Mouse (Mus musculus): ENCODE results near the gene Snx19. TPM values are rescaled to one million over a fixed set of nuclear protein-coding genes. Genes with fewer than 3 reads are reported as not detected.

The Snx19 gene
- total RNA-seq (2022): 10 to 100 TPM; 49.1 to 54.6 (median 50.6) TPM

GRCm38 (mm10) chr9:30426882-30427632 lies at the start of gene Snx19:
Snx19 (plus strand) TSS chr9:30427108.
- peak; percentile 78 to 89 for DNase-seq (ENCODE audit: low spot score in 2 of 2)

GRCm38 (mm10) chr9:30400771-30401170 lies 26.1 kb upstream of the Snx19 start:
- DNase-seq (ENCODE audit: low spot score in 2 of 2): no peak

- DNase-seq (ENCODE audit: low spot score in 2 of 2): no peak
Observed at GRCm38 (mm10) chr9:30422940-30423339, 4.0 kb upstream of the Snx19 start.

GRCm38 (mm10) chr9:30425178-30425577 lies 1.7 kb upstream of the Snx19 start:
- DNase-seq (ENCODE audit: low spot score in 2 of 2): no peak

- DNase-seq (ENCODE audit: low spot score in 2 of 2): no peak
Observed at GRCm38 (mm10) chr9:30428231-30428630, 1.3 kb downstream of the Snx19 start.

- no peak for DNase-seq (ENCODE audit: low spot score in 2 of 2)
Observed at GRCm38 (mm10) chr9:30430447-30430846, 3.5 kb downstream of the Snx19 start.

- no peak for DNase-seq (ENCODE audit: low spot score in 2 of 2)
Observed at GRCm38 (mm10) chr9:30431909-30432308, 5.0 kb downstream of the Snx19 start.

- no peak for DNase-seq (ENCODE audit: low spot score in 2 of 2)
Observed at GRCm38 (mm10) chr9:30433914-30434313, 7.0 kb downstream of the Snx19 start.

- no peak for DNase-seq (ENCODE audit: low spot score in 2 of 2)
Observed at GRCm38 (mm10) chr9:30435902-30436585, 9.1 kb downstream of the Snx19 start.

GRCm38 (mm10) chr9:30438505-30438904 lies 11.6 kb downstream of the Snx19 start:
- DNase-seq (ENCODE audit: low spot score in 2 of 2): peak in 1 of 2 experiments; percentile 26

GRCm38 (mm10) chr9:30441761-30442160 lies 14.9 kb downstream of the Snx19 start:
- DNase-seq (ENCODE audit: low spot score in 2 of 2): no peak

- no peak for DNase-seq (ENCODE audit: low spot score in 2 of 2)
Observed at GRCm38 (mm10) chr9:30445232-30446085, 18.6 kb downstream of the Snx19 start.

GRCm38 (mm10) chr9:30446126-30446525 lies 19.2 kb downstream of the Snx19 start:
- no peak for DNase-seq (ENCODE audit: low spot score in 2 of 2)

- DNase-seq (ENCODE audit: low spot score in 2 of 2): no peak
Observed at GRCm38 (mm10) chr9:30448459-30448858, 21.6 kb downstream of the Snx19 start.

- no peak for DNase-seq (ENCODE audit: low spot score in 2 of 2)
Observed at GRCm38 (mm10) chr9:30449862-30450261, 23.0 kb downstream of the Snx19 start.

- DNase-seq (ENCODE audit: low spot score in 2 of 2): no peak
Observed at GRCm38 (mm10) chr9:30450834-30451233, 23.9 kb downstream of the Snx19 start.

- no peak for DNase-seq (ENCODE audit: low spot score in 2 of 2)
Observed at GRCm38 (mm10) chr9:30454527-30454926, 27.6 kb downstream of the Snx19 start.

GRCm38 (mm10) chr9:30456250-30456649 lies 29.3 kb downstream of the Snx19 start:
- no peak for DNase-seq (ENCODE audit: low spot score in 2 of 2)

- DNase-seq (ENCODE audit: low spot score in 2 of 2): no peak
Observed at GRCm38 (mm10) chr9:30460501-30460900, 33.6 kb downstream of the Snx19 start.

GRCm38 (mm10) chr9:30464661-30465060 lies 37.8 kb downstream of the Snx19 start:
- no peak for DNase-seq (ENCODE audit: low spot score in 2 of 2)

GRCm38 (mm10) chr9:30480043-30480442 lies 53.1 kb downstream of the Snx19 start:
- DNase-seq (ENCODE audit: low spot score in 2 of 2): no peak

- peak; percentile 80 to 91 for DNase-seq (ENCODE audit: low spot score in 2 of 2)
Observed at GRCm38 (mm10) chr9:30480464-30480863, 53.6 kb downstream of the Snx19 start.
